Mouse (Mus musculus): Measurements from ENCODE around the gene Tfip11.

Gene Tfip11

GRCm38 (mm10) chr5:112320379-112320778, 5.8 kb upstream of the Tfip11 start:
- DNase-seq (ENCODE audit: low spot score) = no peak

- DNase-seq (ENCODE audit: low spot score) = peak; percentile 58
These were observed 5.2 kb upstream of the Tfip11 start for GRCm38 (mm10) chr5:112320936-112321335.

- no peak for DNase-seq (ENCODE audit: low spot score)
These were observed 4.8 kb upstream of the Tfip11 start for GRCm38 (mm10) chr5:112321376-112321775.

GRCm38 (mm10) chr5:112323246-112323645, 2.9 kb upstream of the Tfip11 start:
- DNase-seq (ENCODE audit: low spot score) = no peak

GRCm38 (mm10) chr5:112324637-112325545, 1.3 kb upstream of the Tfip11 start:
- DNase-seq (ENCODE audit: low spot score) = no peak

DNA sequence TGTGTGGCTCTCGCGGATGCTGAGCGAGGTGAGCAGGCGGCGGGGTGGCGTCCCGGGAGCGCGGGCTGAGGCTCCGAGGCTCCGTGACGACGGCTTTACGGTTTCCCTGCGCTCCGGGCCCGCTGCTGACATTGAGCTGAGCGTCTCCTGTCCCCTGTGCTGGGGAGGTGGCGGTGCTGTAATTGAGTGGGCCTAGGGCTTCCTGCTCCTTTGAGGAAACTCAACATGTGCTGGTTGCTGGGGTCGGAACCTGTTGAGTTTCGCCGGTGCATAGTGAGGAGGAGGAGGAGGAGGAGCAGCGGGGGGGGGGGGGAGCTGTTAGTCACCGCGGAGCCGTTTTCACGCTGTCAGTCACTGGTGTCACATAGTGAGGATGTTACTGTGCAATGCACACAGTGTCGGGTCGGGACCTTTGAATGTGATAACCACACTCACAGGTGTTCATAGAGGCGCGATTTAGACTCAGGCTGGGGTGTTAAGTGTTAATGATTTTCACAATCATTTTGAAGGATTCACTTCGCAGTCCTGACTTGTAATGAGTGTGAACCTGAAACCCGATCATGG, 370 bp downstream of the Tfip11 start:
- no peak for DNase-seq (ENCODE audit: low spot score)

- no peak for DNase-seq (ENCODE audit: low spot score)
These were observed 1.7 kb downstream of the Tfip11 start for GRCm38 (mm10) chr5:112327854-112328253.

- no peak for DNase-seq (ENCODE audit: low spot score)
These were observed 3.8 kb downstream of the Tfip11 start for GRCm38 (mm10) chr5:112329805-112330564.

DNA sequence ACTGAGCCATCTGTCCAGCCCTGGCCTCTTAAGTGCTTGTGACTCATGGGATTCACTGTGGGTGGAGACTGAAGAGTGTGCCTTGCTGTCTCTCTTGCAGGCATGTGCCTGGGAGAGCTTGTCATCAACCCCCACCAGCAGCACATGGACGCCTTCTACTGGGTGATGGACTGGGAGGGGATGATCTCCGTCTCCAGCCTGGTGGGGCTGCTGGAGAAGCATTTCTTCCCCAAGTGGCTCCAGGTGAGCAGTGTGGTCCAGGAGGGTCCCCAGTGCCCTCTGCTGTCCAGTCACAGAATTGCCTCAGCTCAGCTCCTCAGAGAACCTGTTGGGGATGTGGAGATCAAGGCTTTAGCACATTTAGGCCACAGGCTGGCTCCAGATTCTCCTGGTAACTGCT, 9.3 kb downstream of the Tfip11 start:
- peak; percentile 76 for DNase-seq (ENCODE audit: low spot score)

DNA sequence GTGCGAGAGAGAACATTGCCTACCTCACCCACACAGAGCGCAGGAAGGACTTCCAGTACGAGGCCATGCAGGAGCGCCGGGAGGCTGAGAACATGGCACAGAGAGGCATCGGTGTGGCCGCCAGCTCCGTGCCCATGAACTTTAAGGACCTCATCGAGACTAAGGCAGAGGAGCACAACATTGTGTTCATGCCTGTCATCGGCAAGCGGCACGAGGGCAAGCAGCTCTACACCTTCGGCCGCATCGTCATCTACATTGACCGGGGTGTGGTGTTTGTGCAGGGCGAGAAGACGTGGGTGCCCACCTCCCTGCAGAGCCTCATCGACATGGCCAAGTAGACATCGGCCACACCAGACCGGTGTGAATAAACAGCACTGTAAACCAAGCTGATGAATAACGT, 10.8 kb downstream of the Tfip11 start:
- no peak for DNase-seq (ENCODE audit: low spot score)

DNA sequence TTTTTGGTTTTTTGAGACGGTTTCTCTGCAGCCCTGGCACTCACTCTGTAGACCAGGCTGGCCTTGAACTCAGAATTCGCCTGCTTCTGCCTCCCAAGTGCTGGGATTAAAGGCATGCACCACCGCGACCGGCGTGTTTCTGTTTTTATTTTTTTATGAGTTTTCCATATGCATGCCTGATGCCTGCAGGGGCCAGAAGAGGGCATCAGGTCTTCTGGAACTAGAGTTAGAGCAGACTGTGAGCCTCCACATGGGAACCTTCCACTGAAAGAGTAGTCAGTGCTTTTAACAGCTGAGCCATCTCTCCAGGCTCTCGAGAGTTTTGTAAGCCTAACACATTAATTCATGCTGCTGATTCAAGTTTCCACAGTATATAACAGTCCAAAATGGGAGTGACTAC, 13.1 kb downstream of the Tfip11 start:
- DNase-seq (ENCODE audit: low spot score) = no peak

GRCm38 (mm10) chr5:112342463-112343204, 16.5 kb downstream of the Tfip11 start, which contains the start of the genes Srrd and Hps4:
TSS of gene Srrd (minus strand) at chr5:112343040.
TSS of gene Hps4 (plus strand) at chr5:112343083.
- DNase-seq (ENCODE audit: low spot score) = peak; percentile 94

- no peak for DNase-seq (ENCODE audit: low spot score)
These were observed 17.0 kb downstream of the Tfip11 start for GRCm38 (mm10) chr5:112343205-112343595.

- DNase-seq (ENCODE audit: low spot score) = no peak
These were observed 18.2 kb downstream of the Tfip11 start for GRCm38 (mm10) chr5:112344092-112344960.

DNA sequence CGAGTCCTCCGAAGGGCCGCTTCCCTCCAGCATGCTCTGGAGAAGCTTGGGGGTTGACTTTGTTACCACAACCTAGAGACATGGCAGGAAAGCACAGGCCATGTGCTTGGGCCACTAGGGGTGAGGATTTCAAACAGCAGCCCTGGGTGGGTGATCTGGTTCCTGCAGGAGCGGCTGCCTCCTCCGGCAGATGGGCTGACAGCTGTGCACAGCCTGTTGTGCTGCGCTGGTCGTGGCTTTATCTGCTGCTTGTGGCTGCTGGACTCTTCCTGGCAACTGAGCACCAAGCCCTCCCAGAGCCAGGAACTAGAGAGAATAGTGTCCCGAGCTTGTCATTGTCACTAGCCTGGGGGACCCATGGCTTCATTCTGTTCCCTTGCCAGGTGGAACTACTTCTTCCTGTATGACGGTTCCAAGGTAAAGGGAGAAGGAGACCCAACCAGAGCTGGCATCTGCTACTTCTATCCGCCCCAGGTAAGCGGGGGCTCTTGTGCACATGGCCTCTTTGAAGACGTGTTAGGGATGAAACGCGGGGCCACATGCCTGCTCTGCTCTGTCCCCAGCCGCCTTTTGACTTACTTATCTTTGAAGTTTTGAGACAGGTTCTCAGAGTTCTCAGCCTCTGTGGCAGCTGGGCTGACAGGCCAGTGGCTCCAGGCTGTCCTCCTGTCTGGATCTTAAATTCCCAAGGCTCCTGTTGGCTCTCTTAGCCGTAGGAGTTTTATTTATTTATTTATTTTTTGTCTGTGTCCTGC, 20.2 kb downstream of the Tfip11 start:
- no peak for DNase-seq (ENCODE audit: low spot score)

DNA sequence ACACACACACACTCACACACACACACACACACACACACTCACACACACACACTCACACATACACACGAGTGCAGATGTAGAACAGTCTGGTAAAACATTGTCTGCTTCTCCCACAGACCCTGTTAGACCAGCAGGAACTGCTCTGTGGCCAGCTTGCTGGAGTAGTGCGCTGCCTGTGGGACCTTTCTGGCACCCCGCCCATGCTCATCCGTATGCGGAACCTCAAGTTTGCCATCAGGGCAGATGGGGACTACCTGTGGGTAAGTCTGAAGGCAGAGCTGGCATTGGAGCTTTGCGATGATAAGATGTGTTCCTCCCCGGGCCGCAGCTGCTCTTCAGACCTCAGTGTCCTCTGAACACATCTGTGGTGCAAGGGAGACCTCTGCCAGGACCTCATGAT, 23.0 kb downstream of the Tfip11 start:
- DNase-seq (ENCODE audit: low spot score) = no peak

- DNase-seq (ENCODE audit: low spot score) = no peak
These were observed 29.3 kb downstream of the Tfip11 start for GRCm38 (mm10) chr5:112355493-112355892.

DNA sequence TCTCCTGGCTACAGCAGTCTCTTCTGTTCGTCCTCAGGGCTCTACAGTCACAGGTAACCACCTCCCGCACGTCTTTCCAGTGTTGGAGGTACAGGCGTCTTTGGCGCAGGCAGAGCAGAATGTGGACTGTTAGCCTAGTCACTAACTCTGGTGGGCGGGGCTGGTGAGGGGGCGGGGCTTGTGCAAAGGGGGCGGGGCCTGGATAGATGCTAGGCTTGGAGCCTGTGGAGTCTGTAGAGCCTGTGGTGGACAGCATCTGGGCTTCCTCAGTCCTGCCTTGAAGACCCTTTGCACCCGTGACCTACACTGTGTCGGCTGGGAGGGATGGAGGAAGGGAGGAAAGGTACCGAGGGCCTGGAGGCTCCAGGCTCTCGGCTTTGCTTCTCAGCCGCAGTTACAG, 29.8 kb downstream of the Tfip11 start, which contains the start of gene Gm6583:
Gm6583 (minus strand) TSS at position 124 of the 400 bp plus-strand sequence.
- DNase-seq (ENCODE audit: low spot score) = no peak

- DNase-seq (ENCODE audit: low spot score) = no peak
These were observed 30.2 kb downstream of the Tfip11 start for GRCm38 (mm10) chr5:112356322-112356721.

DNA sequence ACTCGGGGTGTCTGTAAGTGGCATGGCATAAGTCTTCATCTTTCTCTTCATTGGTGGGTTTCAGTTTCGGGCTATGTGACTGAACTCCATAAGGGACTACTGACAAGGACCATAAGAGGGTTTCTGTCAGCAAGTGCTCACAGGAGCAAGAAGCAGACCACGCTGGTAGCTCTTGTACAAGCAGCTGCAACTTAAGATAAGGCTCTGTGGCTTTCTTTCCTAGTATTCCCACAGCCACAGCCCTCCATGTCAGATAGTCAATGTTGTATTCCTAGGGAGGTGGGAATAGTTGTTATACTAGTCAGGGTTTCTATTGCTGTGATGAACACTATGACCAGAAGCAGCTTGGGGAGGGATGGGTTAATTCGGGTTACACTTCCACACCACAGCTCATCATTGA, 33.4 kb downstream of the Tfip11 start:
- DNase-seq (ENCODE audit: low spot score) = no peak
